Mouse (Mus musculus): Measurements from ENCODE around the gene Cul1. TPM values are rescaled to one million over a fixed set of nuclear protein-coding genes. Genes with fewer than 3 reads are reported as not detected.

Cul1 gene
- polyA plus RNA-seq, 1 experiment from 2014 or later = 124 TPM

- no peak overlapping the region for H3K4me3 ChIP-seq (replicated peaks)
- H3K4me1 ChIP-seq = no peaks in the 10 kb centered on the region
- no peak overlapping the region for H3K9ac ChIP-seq
- H3K27ac ChIP-seq (replicated peaks) = no peak overlapping the region
- H3K27me3 ChIP-seq = no peaks in the 10 kb centered on the region
- no peak for ATAC-seq (ENCODE audit: insufficient number of reproducible peaks, low FRiP score, low TSS enrichment, low read depth)
- no peaks in the 10 kb centered on the region for H3K9me3 ChIP-seq (replicated peaks)
- H3K4me2 ChIP-seq (replicated peaks) = no peak overlapping the region
- H3K36me3 ChIP-seq = peaks cover 28% of the 10 kb centered on the region
Measured at GRCm38 (mm10) chr6:47560407-47560806, 107.2 kb downstream of the Cul1 start.

GRCm38 (mm10) chr6:47560846-47561245 lies 107.6 kb downstream of the Cul1 start:
- Histone ChIP-seq H3K4me1 (no peaks in the 10 kb centered on the region), H3K27me3 (no peaks in the 10 kb centered on the region), H3K4me3 (replicated peaks) (no peak overlapping the region), H3K9me3 (replicated peaks) (no peaks in the 10 kb centered on the region), H3K9ac (no peak overlapping the region), H3K36me3 (peaks cover 31% of the 10 kb centered on the region), H3K27ac (replicated peaks) (no peak overlapping the region), H3K4me2 (replicated peaks) (no peak overlapping the region)
- ATAC-seq (ENCODE audit: insufficient number of reproducible peaks, low FRiP score, low TSS enrichment, low read depth) = no peak
- 82% methylated on average over 2 of the region's 2 CpGs for WGBS

DNA sequence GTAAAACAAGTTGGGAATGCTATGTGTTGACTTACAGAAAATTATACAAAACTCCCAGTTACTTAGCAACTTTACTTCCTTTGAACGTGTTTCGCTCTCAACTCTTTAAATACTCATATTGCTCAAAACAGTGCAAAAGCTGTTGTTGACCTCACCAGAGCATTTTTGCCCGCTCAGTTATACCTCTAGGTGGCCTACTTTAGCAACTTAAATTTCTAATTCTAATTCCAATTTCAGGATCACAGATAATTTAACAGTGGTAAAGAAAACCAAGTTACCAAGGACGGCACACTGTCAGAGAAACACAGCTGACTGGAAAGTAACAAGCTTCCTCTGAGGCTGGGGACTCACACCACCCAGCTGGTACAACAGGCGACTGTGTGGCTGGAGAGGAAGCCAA lies 108.2 kb downstream of the Cul1 start:
- no peaks in the 10 kb centered on the region for H3K27me3 ChIP-seq
- no peak overlapping the region for H3K9ac ChIP-seq
- no peaks in the 10 kb centered on the region for H3K4me1 ChIP-seq
- H3K9me3 ChIP-seq (replicated peaks) = no peaks in the 10 kb centered on the region
- no peak overlapping the region for H3K4me2 ChIP-seq (replicated peaks)
- H3K36me3 ChIP-seq = peaks cover 37% of the 10 kb centered on the region
- WGBS = 80% methylated on average over 5 of the region's 5 CpGs
- H3K27ac ChIP-seq (replicated peaks) = no peak overlapping the region
- no peak for ATAC-seq (ENCODE audit: insufficient number of reproducible peaks, low FRiP score, low TSS enrichment, low read depth)
- no peak overlapping the region for H3K4me3 ChIP-seq (replicated peaks)

- Histone ChIP-seq H3K4me2 (replicated peaks) (no peak overlapping the region), H3K27me3 (no peaks in the 10 kb centered on the region), H3K9ac (no peak overlapping the region), H3K4me1 (no peaks in the 10 kb centered on the region), H3K27ac (replicated peaks) (no peak overlapping the region), H3K36me3 (peaks cover 43% of the 10 kb centered on the region), H3K9me3 (replicated peaks) (no peaks in the 10 kb centered on the region), H3K4me3 (replicated peaks) (no peak overlapping the region)
- ATAC-seq (ENCODE audit: insufficient number of reproducible peaks, low FRiP score, low TSS enrichment, low read depth) = no peak
- whole genome bisulfite sequencing = 85% methylated on average over 1 of the region's 1 CpGs
Measured at GRCm38 (mm10) chr6:47565326-47566035, 112.3 kb downstream of the Cul1 start.

DNA sequence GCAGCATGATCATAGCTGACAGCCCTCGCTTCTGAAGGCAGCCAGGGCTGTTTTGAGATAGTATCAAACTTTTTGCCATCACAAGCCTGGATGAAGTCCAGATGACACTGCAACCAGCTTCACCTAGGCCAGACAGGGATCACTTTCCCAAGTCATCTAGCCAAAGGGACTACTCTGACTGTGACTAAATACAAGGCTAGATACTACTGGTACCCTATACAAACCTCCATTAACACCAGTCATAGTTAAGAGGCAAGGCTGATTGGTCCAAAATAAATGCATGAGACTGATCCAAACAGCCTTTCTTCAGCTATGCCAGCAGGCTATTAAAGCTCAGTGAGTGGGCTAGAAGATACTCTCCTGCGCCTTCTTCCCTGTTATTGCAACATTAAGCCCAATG lies 119.7 kb downstream of the Cul1 start:
- Histone ChIP-seq H3K4me2 (replicated peaks) (no peak overlapping the region), H3K9me3 (replicated peaks) (no peaks in the 10 kb centered on the region), H3K4me1 (no peaks in the 10 kb centered on the region), H3K36me3 (peaks cover 22% of the 10 kb centered on the region), H3K27ac (replicated peaks) (no peak overlapping the region), H3K4me3 (replicated peaks) (no peak overlapping the region), H3K27me3 (no peaks in the 10 kb centered on the region), H3K9ac (no peak overlapping the region)
- 84% methylated on average over 2 of the region's 2 CpGs for WGBS
- no peak for ATAC-seq (ENCODE audit: insufficient number of reproducible peaks, low FRiP score, low TSS enrichment, low read depth)

Other genes starting within 250 kb of the Cul1 start
- 79.1 and 85.4 TPM in 2 replicates for gene Ezh2, start 141.9 kb downstream of the Cul1 start, polyA plus RNA-seq (2015; fragmentation: Nextera tagmentation; extraction: Ambion mirVana)